Mouse (Mus musculus) right cerebral cortex, postnatal 14 days (tissue): Measurements from ENCODE around the gene Gm12830.

Experiments
- DNase-seq: peaks from one replicate; pipeline ENCODE4 v3.0.0; 2022

Gm12830 gene

GRCm38 (mm10) chr4:114821567-114822192, at the start of gene Gm12830:
Gm12830 (plus strand) TSS chr4:114821722.
- peak; percentile 31 for DNase-seq

- DNase-seq: no peak
Measured at GRCm38 (mm10) chr4:114773316-114773715, 48.2 kb upstream of the Gm12830 start.

DNA sequence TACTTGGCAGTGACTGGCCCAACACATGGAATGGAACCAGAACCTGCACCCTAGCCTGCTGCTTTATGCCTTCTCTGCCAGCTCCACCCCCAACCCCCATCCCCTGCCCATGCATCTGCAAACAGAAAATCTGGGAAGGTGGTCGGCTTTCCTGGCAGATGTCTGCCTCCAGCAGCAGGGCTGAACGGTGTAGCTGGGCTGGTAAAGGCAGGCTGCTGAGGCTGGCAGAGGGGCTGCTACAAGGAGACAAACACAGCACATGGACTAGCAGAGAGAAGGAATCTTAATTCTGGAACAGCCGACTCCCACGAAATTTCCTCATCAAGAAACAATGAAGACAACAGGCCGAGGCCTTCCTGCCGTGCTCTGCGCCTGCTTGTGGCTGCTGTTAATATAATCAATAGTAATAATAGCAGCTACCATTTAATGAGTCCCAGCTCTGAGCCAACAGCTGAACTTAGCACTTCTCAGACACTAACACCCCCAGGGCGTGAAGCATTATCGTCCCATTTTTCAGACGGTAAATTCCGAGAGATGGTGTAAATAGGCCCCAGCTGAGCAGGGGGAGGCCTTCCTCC, 43.8 kb upstream of the Gm12830 start:
- no peak for DNase-seq

- no peak for DNase-seq
Measured at GRCm38 (mm10) chr4:114778716-114779474, 42.6 kb upstream of the Gm12830 start.

DNA sequence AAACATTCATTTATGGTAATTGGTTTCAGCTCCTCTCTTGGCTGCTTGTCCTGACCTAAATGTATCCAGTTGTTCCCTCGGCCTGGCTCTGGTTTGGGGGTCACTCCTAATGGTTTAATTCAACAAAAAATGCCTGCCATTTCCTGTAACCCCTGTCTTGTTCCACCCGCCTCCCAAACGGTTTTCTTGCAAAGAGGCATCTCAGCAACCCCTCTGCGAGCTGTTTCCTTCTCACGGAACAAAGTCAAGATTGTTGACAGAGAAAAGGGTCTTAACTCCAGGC, 42.1 kb upstream of the Gm12830 start:
- DNase-seq: no peak

DNA sequence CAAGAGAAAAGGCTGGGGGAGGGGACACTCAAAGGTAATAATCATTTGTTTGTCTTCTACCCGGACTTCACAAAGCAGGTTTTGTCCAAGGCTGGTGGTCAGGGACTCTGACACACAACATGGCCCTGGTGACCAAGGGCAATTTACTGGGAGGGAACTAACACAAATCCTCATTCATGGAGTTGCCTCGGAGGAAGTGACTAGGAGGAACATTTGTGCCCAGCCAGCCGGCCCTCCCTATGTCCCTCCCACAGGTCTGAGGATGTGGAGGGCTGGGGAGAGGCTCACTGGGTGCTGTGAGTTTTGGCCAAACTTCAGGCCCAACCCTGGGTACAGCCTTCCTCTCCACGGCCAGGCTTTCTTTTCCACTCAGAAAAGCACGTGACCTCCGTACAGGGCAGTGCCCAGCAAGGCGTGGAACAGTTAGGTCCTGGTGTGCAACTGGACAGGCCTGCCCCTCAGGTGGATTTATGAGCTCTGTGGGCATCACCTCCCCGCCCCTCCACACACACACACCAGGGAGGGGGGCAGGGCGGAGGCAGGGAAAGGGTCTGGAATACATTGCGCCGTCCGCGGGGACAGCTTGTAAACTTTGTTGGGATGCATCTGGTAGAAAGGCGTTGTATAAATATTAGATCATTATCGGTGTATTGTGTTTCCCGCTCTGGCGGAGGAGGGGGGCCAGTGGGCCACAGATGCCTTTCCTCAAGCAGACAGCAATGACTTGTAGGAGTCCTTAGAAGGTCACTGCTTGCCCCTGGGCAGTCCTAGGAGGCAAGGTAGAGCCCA, 41.6 kb upstream of the Gm12830 start:
- no peak for DNase-seq

GRCm38 (mm10) chr4:114782851-114783250, 38.7 kb upstream of the Gm12830 start:
- DNase-seq: no peak

DNA sequence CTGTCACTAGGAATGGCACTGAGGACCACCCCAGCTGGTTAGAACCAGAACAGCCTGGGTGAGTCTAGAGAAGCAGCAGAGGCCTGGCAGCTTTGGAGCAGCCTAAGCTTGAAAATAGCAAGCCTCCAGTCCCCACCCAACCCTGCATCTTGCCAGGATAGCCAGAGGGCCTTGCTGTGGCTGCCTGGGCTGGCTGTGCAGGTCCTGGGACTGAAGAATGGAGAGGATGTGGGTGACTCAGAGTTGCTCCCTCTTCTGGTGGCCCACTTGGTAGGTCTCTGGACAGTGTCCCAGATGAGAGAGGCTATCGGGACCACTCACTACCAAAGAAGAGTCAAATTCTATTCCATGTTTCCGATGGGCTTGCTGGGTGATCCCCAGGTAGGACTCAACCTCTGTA, 36.8 kb upstream of the Gm12830 start:
- no peak for DNase-seq

GRCm38 (mm10) chr4:114788856-114789255, 32.7 kb upstream of the Gm12830 start:
- no peak for DNase-seq

GRCm38 (mm10) chr4:114791650-114792049, 29.9 kb upstream of the Gm12830 start:
- DNase-seq: no peak

DNA sequence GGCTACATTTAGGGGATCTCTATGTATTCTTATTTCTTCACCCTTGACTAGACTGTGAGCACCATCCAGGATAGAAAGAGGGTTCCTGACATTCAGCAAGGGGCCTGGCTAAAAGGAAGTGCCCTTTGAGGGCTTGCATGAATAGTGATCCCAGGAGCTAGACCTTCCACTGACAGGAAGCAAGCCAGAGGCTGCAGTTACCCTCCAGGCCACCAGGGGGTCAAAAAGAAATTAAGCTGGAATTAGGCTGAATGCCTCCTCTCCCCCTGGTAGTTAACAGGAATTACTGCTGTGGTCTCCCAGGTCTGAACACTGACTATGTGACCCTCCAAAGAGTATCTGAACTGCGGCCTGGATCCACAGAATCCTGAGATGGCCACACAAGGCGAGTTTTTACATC, 27.7 kb upstream of the Gm12830 start:
- DNase-seq: no peak

DNA sequence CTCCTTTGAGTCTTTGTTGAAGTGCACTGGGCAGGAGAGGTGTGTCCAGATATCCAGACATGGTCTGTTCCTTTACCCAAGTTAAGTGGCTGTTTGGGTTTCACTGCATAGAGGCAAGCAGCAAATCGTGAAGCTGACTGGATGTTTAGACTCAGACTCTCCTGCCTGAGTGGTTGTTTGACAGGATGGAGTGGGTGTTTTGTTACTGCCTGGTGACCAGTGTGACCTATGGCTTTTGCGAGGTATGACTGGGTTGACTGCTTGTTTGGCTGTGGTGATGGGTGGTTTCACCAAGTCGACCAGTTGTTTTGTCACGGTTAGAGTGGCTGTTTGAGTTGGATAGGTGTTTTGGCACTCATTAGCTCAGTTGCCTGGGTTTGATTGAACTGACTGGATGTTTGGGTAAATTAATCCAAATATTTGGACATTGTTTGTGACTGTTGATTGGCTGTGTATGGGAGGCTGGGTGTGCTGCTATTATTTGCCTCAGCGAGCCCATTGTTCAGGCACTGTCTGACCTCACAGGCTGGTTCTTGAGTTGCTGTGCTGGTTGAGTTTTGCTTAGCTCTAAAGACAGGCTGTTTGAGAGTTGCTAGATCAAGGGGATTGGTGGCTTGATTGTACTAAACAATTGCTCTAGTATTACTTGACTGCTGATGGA, 24.1 kb upstream of the Gm12830 start:
- no peak for DNase-seq

- no peak for DNase-seq
Measured at GRCm38 (mm10) chr4:114798041-114798624, 23.4 kb upstream of the Gm12830 start.

DNA sequence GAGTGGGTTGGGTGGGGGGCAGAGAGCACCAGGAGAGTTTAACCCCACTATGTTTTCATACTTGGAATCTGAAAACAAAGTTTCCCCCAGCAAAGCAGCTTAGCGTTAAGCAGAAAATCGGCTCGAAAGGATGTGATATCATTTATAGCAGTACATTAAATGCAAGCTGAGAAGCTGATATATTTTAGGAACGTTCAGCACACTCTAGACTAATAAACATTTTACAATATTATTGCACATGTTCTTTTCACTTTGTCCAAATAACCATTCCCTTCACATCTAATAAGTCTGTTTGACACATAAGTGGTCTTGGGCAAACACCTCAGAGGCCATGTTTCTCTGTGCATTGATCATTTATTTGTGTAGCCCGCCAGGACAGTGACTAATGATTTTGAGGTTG, 17.4 kb upstream of the Gm12830 start:
- DNase-seq: no peak

- no peak for DNase-seq
Measured at GRCm38 (mm10) chr4:114818963-114819702, 2.4 kb upstream of the Gm12830 start.

- no peak for DNase-seq
Measured at GRCm38 (mm10) chr4:114834770-114835581, 13.5 kb downstream of the Gm12830 start.

DNA sequence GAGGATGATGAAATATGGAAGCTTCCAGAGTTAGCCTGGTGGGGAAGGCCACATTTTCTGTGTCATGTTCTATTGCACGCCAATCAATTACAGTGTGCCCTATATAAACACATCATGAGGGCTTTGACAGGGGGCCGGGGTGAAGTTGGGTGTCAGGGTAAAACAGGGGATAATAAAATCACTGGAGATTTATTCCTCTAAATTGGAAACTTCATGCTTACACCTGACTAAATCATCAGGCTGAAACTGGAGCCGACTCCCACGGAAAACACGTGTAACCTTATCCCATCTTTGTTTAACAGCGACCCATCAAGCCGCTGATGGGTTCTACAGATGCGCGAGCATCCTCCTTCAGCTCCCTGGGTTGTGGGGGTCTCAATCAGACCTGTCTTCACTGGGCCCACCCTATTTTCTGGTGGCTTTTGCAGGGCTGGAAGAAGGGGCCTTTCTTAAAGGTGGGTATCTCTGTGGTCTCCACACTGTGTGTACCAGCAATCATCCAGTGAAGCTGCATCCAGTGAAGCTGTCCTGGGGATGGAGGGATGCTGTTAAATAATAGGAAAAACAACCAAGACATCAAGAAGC, 19.9 kb downstream of the Gm12830 start:
- no peak for DNase-seq

GRCm38 (mm10) chr4:114842376-114842960, 20.9 kb downstream of the Gm12830 start:
- DNase-seq: no peak

- DNase-seq: peak; percentile 16
Measured at GRCm38 (mm10) chr4:114843097-114843721, 21.7 kb downstream of the Gm12830 start.

DNA sequence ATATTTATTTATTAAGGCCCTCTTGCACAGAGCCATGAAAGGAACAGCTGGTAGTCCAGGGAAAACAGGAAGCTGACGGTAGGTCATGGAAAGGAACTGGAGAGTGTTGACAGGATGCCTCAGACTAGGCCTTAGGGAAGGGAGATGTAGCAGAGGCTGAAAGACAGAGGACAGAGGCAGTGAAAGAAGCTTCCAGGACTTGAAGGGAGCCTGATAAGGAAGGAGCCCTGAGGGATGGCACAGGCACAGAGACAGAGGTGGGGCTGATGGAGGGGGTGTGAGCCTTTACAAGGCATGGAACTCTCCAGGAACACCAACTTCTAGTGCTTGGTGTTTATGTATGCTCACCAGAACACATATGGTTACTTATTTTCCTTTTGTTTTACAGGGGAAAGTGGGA, 23.1 kb downstream of the Gm12830 start:
- no peak for DNase-seq
